Mouse (Mus musculus) cortical plate, adult 2 months (tissue): ENCODE data around the gene Foxj1.

ENCODE experiments used
- CTCF ChIP-seq: fragments of 200-500 bp; IDR thresholded peaks from 2 replicates; pipeline ENCODE4 v1.5.1; 2011; ENCODE audit warnings: mild to moderate bottlenecking, control low read depth, low read length; ENCODE audit not compliant: insufficient read depth; ENCODE audit errors: extremely low read depth
- POLR2A ChIP-seq: fragments of 200-500 bp; IDR thresholded peaks from 2 replicates; pipeline ENCODE4 v1.6.1; 2011; ENCODE audit warnings: mild to moderate bottlenecking, low read length, control low read depth; ENCODE audit not compliant: insufficient read depth; ENCODE audit errors: extremely low read depth

DNA sequence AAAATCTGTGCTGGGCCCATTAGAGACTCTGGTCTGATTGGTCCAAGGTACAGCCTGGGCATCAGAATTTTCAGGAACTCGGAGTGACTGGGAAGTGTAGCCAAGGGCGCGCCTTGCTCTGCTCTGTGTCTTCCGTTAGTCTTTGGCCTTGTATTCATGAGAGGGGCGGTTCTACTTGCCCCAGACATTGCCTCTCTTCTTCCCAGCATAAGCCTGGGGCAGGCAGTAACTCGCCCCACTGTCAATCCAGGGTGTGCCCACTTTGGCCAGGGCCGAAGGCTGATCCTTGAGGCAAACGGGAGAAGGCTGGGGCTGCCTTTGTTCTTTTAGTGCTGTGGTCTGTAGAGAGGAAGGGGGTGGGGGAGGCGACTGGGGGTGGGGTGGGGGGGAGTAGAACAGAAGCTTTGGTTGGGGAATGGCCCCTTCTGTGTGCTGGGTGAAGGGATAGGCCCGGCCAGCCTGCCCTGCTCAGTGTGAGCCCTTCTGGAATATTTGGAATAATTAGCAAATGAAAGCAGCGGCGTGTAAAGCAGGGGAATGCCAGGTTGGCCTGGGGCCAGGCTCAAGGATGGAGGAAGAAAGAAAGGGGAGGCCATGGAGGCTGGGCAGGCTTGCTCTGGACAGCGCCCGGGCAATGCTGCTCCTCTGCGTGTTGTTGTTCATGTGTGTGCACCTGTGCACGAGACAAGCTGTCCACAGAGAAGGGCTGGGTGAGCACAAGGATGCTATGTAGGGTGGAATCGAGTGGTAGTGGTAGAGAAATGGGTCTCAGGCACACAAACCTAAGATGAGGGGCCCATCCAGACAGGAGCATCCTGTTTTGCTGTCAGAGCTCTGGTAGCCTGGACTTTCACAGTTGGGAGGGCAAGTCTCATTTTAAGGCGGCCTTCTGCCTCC is 5.6 kb downstream of the Foxj1 start:
- TF ChIP-seq CTCF (no peak), POLR2A (no peak)
